Mouse (Mus musculus) liver, embryonic 14.5 days (tissue): ENCODE data around the gene Ccdc177. TPM values are rescaled to one million over a fixed set of nuclear protein-coding genes. Genes with fewer than 3 reads are reported as not detected.

ENCODE experiments used
- ATAC-seq: fragments of 200-750 bp; cut with Nextera tagmentation; 2 replicates; pipeline ENCODE4 v1.8.0; 2017; ENCODE audit warnings: moderate number of reproducible peaks, mild to moderate bottlenecking, moderate library complexity; ENCODE audit not compliant: insufficient read depth
- DNase-seq, 3 experiments: peaks; one replicate each; pipeline ENCODE4 v3.0.0-alpha.2; 2012 to 2013; ENCODE audit warnings: low read depth in 3 of 3, low spot score in 3 of 3
- H3K27ac ChIP-seq: fragments of 300-500 bp; sonication (generic); 2 replicates; pipeline ENCODE4 v1.5.1; 2014; ENCODE audit warnings: moderate library complexity, mild to moderate bottlenecking, control low read depth, inconsistent platforms
- H3K27me3 ChIP-seq: fragments of 300-500 bp; sonication (generic); 2 replicates; pipeline ENCODE4 v1.6.1; 2014; ENCODE audit warnings: mild to moderate bottlenecking, low read length, moderate library complexity; ENCODE audit not compliant: control insufficient read depth, insufficient read depth
- H3K36me3 ChIP-seq: fragments of 300-500 bp; sonication (generic); replicated peaks from 2 replicates; pipeline ENCODE4 v1.6.1; 2014; ENCODE audit warnings: low read depth; ENCODE audit not compliant: control insufficient read depth, insufficient read depth
- H3K4me1 ChIP-seq, 2 experiments: fragments of 200-500 bp in 1 of 2; fragments of 300-500 bp in 1 of 2; sonication (generic) in 1 of 2; replicated peaks; 2 replicates each; pipeline ENCODE4 v1.6.1; 2012 to 2014; ENCODE audit warnings: antibody characterized with exemption in 1 of 2, inconsistent platforms in 1 of 2, low read length in 1 of 2; ENCODE audit not compliant: control insufficient read depth in 2 of 2, insufficient read depth in 2 of 2
- H3K4me2 ChIP-seq: fragments of 300-500 bp; sonication (generic); 2 replicates; pipeline ENCODE4 v1.6.1; 2014; ENCODE audit warnings: low read depth, mild to moderate bottlenecking, control low read depth, moderate library complexity
- H3K4me3 ChIP-seq, 2 experiments: fragments of 200-500 bp in 1 of 2; fragments of 300-500 bp in 1 of 2; sonication (generic) in 1 of 2; 2 replicates each; pipeline ENCODE4 v1.5.1; 2012 to 2014; ENCODE audit warnings: low read depth in 2 of 2, low read length in 2 of 2, mild to moderate bottlenecking in 2 of 2, control low read depth in 1 of 2, inconsistent platforms in 1 of 2, moderate library complexity in 1 of 2; ENCODE audit not compliant: insufficient read depth in 1 of 2
- H3K9ac ChIP-seq: fragments of 300-500 bp; sonication (generic); replicated peaks from 2 replicates; pipeline ENCODE4 v1.6.1; 2014; ENCODE audit warnings: mild to moderate bottlenecking, control low read depth, moderate library complexity
- H3K9me3 ChIP-seq: fragments of 300-500 bp; sonication (generic); 2 replicates; pipeline ENCODE4 v1.6.1; 2016; ENCODE audit warnings: low read length, mixed read lengths; ENCODE audit not compliant: control insufficient read depth
- CTCF ChIP-seq: IDR thresholded peaks from 2 replicates; pipeline ENCODE4 v1.5.1; 2016; ENCODE audit warnings: antibody characterized with exemption, low read depth, control low read depth
- EP300 ChIP-seq: IDR thresholded peaks from 2 replicates; pipeline ENCODE4 v1.6.1; 2016; ENCODE audit warnings: antibody characterized with exemption, low read depth
- WGBS: fragments of 180-500 bp; shearing (Covaris S2); extraction: QIAGEN DNeasy Blood & Tissue Kit; methylation state at CpG from one replicate; pipeline ENCODE4 v1.1.7; 2014; ENCODE audit not compliant: insufficient replicate concordance; 5-methylcytosine and 5-hydroxymethylcytosine counted together
- polyA plus RNA-seq, 2 experiments: library from polyadenylated mRNA; depleted of rRNA in 1 of 2; stranded (reverse) in 1 of 2; unstranded in 1 of 2; fragments of >200 nt; fragmentation: Nextera tagmentation in 1 of 2; extraction: Ambion mirVana in 1 of 2; gene quantifications; 2 replicates each; pipeline versions ENCODE4 v1.2.1 to v1.2.3; 2012 to 2014

Ccdc177 gene
- polyA plus RNA-seq, 2 experiments = not detected

GRCm38 (mm10) chr12:80737283-80737600, 23.2 kb downstream of the Ccdc177 start:
- WGBS = 71% methylated on average over 5 of the region's 5 CpGs
- DNase-seq = no peak
- Histone ChIP-seq H3K27ac (no peak overlapping the region), H3K36me3 (no peaks in the 10 kb centered on the region), H3K4me2 (no peak overlapping the region), H3K27me3 (peaks cover 3% of the 10 kb centered on the region; the same call in 1 of the 2 replicates), H3K4me1 (peaks cover 0 to 2% of the 10 kb centered on the region in 2 experiments; a peak in 1 of 4 replicates), H3K9me3 (no peaks in the 10 kb centered on the region), H3K9ac (no peak overlapping the region), H3K4me3 (no peak overlapping the region)
- ATAC-seq = no peak
- TF ChIP-seq EP300 = no peak
- no peak for TF ChIP-seq CTCF

- Histone ChIP-seq H3K9me3 (no peaks in the 10 kb centered on the region), H3K4me2 (no peak overlapping the region), H3K27me3 (peaks cover 3% of the 10 kb centered on the region; the same call in 1 of the 2 replicates), H3K27ac (no peak overlapping the region), H3K36me3 (no peaks in the 10 kb centered on the region), H3K4me1 (peaks cover 0 to 2% of the 10 kb centered on the region in 2 experiments; a peak in 1 of 4 replicates), H3K4me3 (no peak overlapping the region), H3K9ac (no peak overlapping the region)
- DNase-seq = no peak
- ATAC-seq = no peak
- WGBS = 24% methylated on average over 13 of the region's 13 CpGs
- TF ChIP-seq EP300 (no peak), CTCF (no peak)
These were observed 23.8 kb downstream of the Ccdc177 start for GRCm38 (mm10) chr12:80736464-80737282.

- DNase-seq = no peak
- Histone ChIP-seq H3K27me3 (no peaks in the 10 kb centered on the region), H3K9ac (no peak overlapping the region), H3K27ac (no peak overlapping the region), H3K4me2 (no peak overlapping the region), H3K36me3 (no peaks in the 10 kb centered on the region), H3K9me3 (no peaks in the 10 kb centered on the region), H3K4me1 (peaks cover 2 to 3% of the 10 kb centered on the region in 2 experiments; a peak in 1 of 4 replicates), H3K4me3 (no peak overlapping the region)
- ATAC-seq = no peak
- TF ChIP-seq EP300 (peak; percentile 39; the same call in 1 of the 2 replicates), CTCF (no peak)
- WGBS = 40% methylated on average over 13 of the region's 13 CpGs
These were observed 25.7 kb downstream of the Ccdc177 start for GRCm38 (mm10) chr12:80734526-80735470.

- Histone ChIP-seq H3K27me3 (no peaks in the 10 kb centered on the region; the same call in 1 of the 2 replicates), H3K4me1 (peaks cover 0 to 3% of the 10 kb centered on the region in 2 experiments; a peak in 1 of 4 replicates), H3K9me3 (no peaks in the 10 kb centered on the region), H3K27ac (no peak overlapping the region), H3K4me3 (no peak overlapping the region), H3K9ac (no peak overlapping the region), H3K36me3 (no peaks in the 10 kb centered on the region), H3K4me2 (no peak overlapping the region)
- WGBS = 12% methylated on average over 9 of the region's 9 CpGs
- TF ChIP-seq EP300 (no peak), CTCF (peak; percentile 66)
- ATAC-seq (no peak), DNase-seq (no peak)
These were observed 29.9 kb downstream of the Ccdc177 start for GRCm38 (mm10) chr12:80730567-80730966.
